Mouse (Mus musculus) hindbrain, embryonic 11.5 days (tissue): ENCODE data around the gene Vps37c. TPM values are rescaled to one million over a fixed set of nuclear protein-coding genes. Genes with fewer than 3 reads are reported as not detected.
A peak's percentile ranks its signal among the peaks of the same experiment; 100 is the strongest.

ENCODE experiments used
- ATAC-seq: fragments of 200-750 bp; cut with Nextera tagmentation; 2 replicates; pipeline ENCODE4 v1.8.0; 2017; ENCODE audit warnings: mild to moderate bottlenecking, moderate TSS enrichment, moderate library complexity; ENCODE audit not compliant: low FRiP score
- DNase-seq: peaks from one replicate; pipeline ENCODE4 v3.0.0-alpha.2; 2015; ENCODE audit warnings: low spot score
- H3K27ac ChIP-seq: fragments of 300-500 bp; sonication (generic); 2 replicates; pipeline ENCODE4 v1.5.1; 2014; ENCODE audit warnings: mild to moderate bottlenecking, low read depth, low read length
- H3K27me3 ChIP-seq: fragments of 300-500 bp; sonication (generic); 2 replicates; pipeline ENCODE4 v1.6.1; 2014; ENCODE audit warnings: mild to moderate bottlenecking, low read length, moderate library complexity, mixed read lengths; ENCODE audit not compliant: control insufficient read depth, insufficient read depth
- H3K36me3 ChIP-seq: fragments of 300-500 bp; sonication (generic); 2 replicates; pipeline ENCODE4 v1.6.1; 2014; ENCODE audit warnings: mild to moderate bottlenecking, low read length, moderate library complexity, mixed read lengths; ENCODE audit not compliant: control insufficient read depth, insufficient read depth
- H3K4me1 ChIP-seq: fragments of 300-500 bp; sonication (generic); replicated peaks from 2 replicates; pipeline ENCODE4 v1.6.1; 2014; ENCODE audit warnings: low read length, mixed read lengths; ENCODE audit not compliant: control insufficient read depth, insufficient read depth
- H3K4me2 ChIP-seq: fragments of 300-500 bp; sonication (generic); replicated peaks from 2 replicates; pipeline ENCODE4 v1.6.1; 2014; ENCODE audit warnings: mild to moderate bottlenecking, low read depth, low read length
- H3K4me3 ChIP-seq: fragments of 300-500 bp; sonication (generic); 2 replicates; pipeline ENCODE4 v1.5.1; 2014; ENCODE audit warnings: low read depth, low read length
- H3K9ac ChIP-seq: fragments of 300-500 bp; sonication (generic); 2 replicates; pipeline ENCODE4 v1.6.1; 2014; ENCODE audit warnings: low read depth, low read length
- H3K9me3 ChIP-seq: fragments of 300-500 bp; sonication (generic); 2 replicates; pipeline ENCODE4 v1.6.1; 2016; ENCODE audit warnings: low read length; ENCODE audit not compliant: control insufficient read depth
- WGBS: fragments of 180-500 bp; shearing (Covaris S2); extraction: QIAGEN DNeasy Blood & Tissue Kit; methylation state at CpG from one replicate; pipeline ENCODE4 v1.1.7; 2014; 5-methylcytosine and 5-hydroxymethylcytosine counted together
- polyA plus RNA-seq: library from polyadenylated mRNA; unstranded; fragments of >200 nt; fragmentation: Nextera tagmentation; extraction: Ambion mirVana; gene quantifications from 2 replicates; pipeline ENCODE4 v1.2.1, GENCODE M21; 2014

The Vps37c gene
- polyA plus RNA-seq, 1 experiment from 2014 or later = 23.9 TPM

DNA sequence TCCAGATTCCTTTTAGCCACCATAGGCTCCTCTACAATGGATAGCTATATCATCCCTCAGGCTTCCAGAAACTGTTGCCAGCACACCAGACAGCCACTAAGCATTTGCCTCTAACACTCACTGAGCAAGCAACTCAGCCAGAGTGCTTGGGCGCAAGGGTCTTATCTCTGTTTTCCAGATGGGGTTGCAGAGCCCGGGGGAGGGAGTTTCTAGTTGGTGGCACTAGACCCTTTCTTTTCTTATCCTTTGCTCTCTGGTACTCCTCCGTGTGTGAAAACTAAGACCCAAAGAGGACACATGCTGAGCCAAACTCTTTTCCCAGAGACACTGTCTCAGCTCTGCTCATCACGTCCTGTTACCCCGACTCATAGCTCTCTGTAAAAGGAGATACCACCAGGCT is 27.2 kb upstream of the Vps37c start:
- Histone ChIP-seq H3K4me1 (no peaks in the 10 kb centered on the region), H3K9me3 (no peaks in the 10 kb centered on the region), H3K4me3 (no peak overlapping the region), H3K27ac (no peak overlapping the region), H3K4me2 (no peak overlapping the region), H3K9ac (no peak overlapping the region), H3K36me3 (no peaks in the 10 kb centered on the region), H3K27me3 (no peaks in the 10 kb centered on the region)
- 74% methylated on average over 5 of the region's 5 CpGs for WGBS
- no peak for ATAC-seq
- no peak for DNase-seq

DNA sequence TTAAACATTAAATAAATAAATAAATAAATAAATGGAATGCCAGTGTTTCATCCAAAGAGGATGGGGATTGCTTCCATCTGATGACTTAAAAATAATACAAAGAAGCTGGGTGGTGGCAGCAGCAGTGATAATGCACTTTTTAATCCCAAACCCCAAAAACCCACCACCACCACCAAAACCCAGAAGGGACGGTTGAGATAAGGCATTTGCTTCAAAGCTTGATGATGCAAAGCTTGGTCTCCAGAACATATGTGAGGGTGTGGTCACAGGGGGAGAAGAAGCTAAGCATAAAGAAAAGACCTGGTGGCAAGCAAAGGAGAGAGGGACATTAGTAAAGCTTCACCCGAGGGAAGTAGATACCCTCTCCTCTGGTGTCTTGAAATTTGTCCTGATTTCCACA is 26.6 kb upstream of the Vps37c start:
- Histone ChIP-seq H3K4me3 (no peak overlapping the region), H3K4me2 (no peak overlapping the region), H3K4me1 (no peaks in the 10 kb centered on the region), H3K9me3 (no peaks in the 10 kb centered on the region), H3K9ac (no peak overlapping the region), H3K27me3 (no peaks in the 10 kb centered on the region), H3K36me3 (no peaks in the 10 kb centered on the region), H3K27ac (no peak overlapping the region)
- ATAC-seq (no peak), DNase-seq (no peak)
- 89% methylated on average over 2 of the region's 2 CpGs for WGBS

DNA sequence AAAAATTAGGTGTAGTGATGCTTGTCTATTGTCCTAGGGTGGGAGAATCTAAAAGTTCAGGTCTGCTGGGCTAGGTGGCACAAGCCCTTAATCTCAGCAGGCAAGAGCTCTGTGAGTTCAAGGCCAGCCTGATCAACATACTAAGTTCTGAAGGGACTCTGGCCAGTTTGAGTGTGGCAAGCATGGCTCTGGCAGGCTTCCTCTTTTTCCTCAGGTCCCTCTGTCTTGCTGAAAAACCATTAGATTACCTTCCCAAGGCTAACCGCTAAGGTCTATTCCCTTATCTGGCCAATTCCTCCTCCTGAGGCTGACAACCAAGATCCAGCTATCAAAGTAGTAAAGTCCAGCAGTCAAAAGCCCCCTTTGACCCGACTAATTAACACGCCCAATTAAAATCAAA is 25.9 kb upstream of the Vps37c start:
- H3K4me2 ChIP-seq = no peak overlapping the region
- H3K9ac ChIP-seq = no peak overlapping the region
- no peak overlapping the region for H3K4me3 ChIP-seq
- ATAC-seq (no peak), DNase-seq (no peak)
- H3K4me1 ChIP-seq = no peaks in the 10 kb centered on the region
- no peaks in the 10 kb centered on the region for H3K27me3 ChIP-seq
- no peak overlapping the region for H3K27ac ChIP-seq
- H3K36me3 ChIP-seq = no peaks in the 10 kb centered on the region
- 79% methylated on average over 3 of the region's 3 CpGs for WGBS
- no peaks in the 10 kb centered on the region for H3K9me3 ChIP-seq

DNA sequence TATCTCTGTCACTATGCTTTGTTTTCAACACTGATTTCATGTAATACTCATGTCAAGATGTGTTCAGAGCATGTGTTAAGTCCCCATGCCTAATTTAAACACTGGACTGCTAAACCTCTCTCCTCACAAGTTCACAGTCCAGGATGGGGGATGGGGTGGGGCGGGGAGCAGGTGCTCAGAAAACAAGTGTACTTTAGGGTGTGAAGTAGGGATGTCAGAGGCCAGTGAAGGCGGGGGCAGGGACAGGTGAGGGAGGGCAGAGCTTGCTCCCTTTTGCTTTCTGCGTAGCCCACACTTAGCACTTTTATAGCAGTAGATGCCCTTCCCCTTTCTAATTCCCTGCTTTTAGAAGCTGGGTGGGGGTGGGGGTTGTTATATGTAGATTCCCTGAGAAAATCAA is 23.4 kb upstream of the Vps37c start:
- H3K4me3 ChIP-seq = no peak overlapping the region
- no peaks in the 10 kb centered on the region for H3K9me3 ChIP-seq
- no peaks in the 10 kb centered on the region for H3K27me3 ChIP-seq
- no peak overlapping the region for H3K4me2 ChIP-seq
- peak; percentile 33; the same call in 1 of the 2 replicates for ATAC-seq
- DNase-seq = no peak
- H3K27ac ChIP-seq = no peak overlapping the region
- no peaks in the 10 kb centered on the region for H3K4me1 ChIP-seq
- H3K9ac ChIP-seq = no peak overlapping the region
- no peaks in the 10 kb centered on the region for H3K36me3 ChIP-seq
- 63% methylated on average over 3 of the region's 3 CpGs for WGBS

DNA sequence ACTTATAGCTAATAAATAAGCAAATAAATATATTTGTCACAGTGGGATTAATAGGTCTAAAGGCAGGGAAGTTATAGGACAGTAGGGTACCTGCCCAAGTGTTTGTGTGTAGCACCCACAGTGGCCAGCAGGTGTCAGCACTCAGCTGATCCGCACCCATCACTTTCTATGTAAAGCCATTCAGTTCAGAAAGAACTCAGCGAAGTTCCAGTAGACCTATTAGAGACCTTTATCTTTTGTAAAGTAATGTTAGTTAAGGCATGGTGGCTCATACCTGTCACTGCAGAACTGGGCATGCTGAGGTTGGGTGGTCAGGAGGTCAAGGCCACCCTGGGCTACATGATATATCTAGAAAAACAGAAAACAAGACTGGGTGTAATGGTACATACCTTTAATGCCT is 23.0 kb upstream of the Vps37c start:
- 19% methylated on average over 2 of the region's 2 CpGs for WGBS
- DNase-seq (peak; percentile 78), ATAC-seq (peak; percentile 54)
- H3K4me3 ChIP-seq = no peak overlapping the region
- H3K4me1 ChIP-seq = no peaks in the 10 kb centered on the region
- H3K27ac ChIP-seq = no peak overlapping the region
- no peaks in the 10 kb centered on the region for H3K9me3 ChIP-seq
- no peak overlapping the region for H3K4me2 ChIP-seq
- no peak overlapping the region for H3K9ac ChIP-seq
- H3K36me3 ChIP-seq = no peaks in the 10 kb centered on the region
- no peaks in the 10 kb centered on the region for H3K27me3 ChIP-seq

DNA sequence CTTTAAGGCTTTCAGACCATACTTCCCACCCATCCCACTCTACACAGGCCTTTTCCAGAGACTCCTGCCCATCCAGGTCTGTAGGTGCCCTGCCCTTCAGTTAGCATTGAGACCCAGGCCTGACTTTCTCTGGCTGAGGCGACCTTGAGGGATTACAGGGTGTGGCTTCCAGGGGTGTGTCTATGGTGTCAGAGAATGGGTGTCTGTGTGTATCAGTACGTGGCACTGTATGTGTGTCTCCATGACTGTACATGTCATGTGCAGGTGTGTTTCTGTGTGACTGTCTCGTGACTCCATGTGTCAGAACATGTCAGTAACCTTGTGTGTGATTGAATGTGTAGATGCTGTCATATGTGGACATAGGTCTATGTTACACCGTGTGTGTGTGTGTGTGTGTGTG is 17.2 kb upstream of the Vps37c start:
- H3K36me3 ChIP-seq = no peaks in the 10 kb centered on the region
- no peak overlapping the region for H3K4me2 ChIP-seq
- H3K9ac ChIP-seq = no peak overlapping the region
- DNase-seq (no peak), ATAC-seq (no peak)
- H3K4me1 ChIP-seq = no peaks in the 10 kb centered on the region
- WGBS = 82% methylated on average over 4 of the region's 4 CpGs
- H3K27me3 ChIP-seq = no peaks in the 10 kb centered on the region
- H3K9me3 ChIP-seq = no peaks in the 10 kb centered on the region
- H3K27ac ChIP-seq = no peak overlapping the region
- no peak overlapping the region for H3K4me3 ChIP-seq

DNA sequence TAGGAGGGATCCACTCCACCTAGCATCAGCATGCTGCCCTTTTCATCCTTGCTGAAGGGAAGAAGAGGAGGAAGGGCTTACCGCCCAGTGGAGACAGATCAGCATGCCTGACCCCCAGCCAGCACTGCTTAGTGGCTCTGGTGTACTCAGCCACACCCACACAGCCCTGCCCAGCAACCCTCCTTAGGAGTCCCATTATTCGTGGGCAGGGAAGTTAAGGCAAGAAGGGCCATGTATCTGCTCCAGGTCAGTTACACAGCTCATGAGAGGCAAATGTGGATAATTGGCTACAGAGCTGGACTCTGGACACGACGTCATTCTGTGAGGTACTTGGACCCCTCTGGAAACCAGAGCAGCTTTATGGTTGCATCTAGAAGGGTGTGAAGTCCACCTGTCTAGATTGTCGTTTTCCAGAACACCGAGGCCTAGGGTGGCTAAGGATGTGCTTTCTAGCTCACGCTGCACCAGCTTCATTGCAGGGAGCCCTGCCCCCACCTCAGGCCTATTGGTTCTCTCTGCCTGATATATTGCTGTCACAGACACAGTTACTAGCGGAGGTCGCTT is 16.6 kb upstream of the Vps37c start:
- H3K4me2 ChIP-seq = no peak overlapping the region
- H3K9me3 ChIP-seq = no peaks in the 10 kb centered on the region
- H3K4me1 ChIP-seq = no peaks in the 10 kb centered on the region
- DNase-seq (no peak), ATAC-seq (no peak)
- no peak overlapping the region for H3K27ac ChIP-seq
- no peaks in the 10 kb centered on the region for H3K36me3 ChIP-seq
- H3K9ac ChIP-seq = no peak overlapping the region
- WGBS = 69% methylated on average over 9 of the region's 9 CpGs
- H3K4me3 ChIP-seq = no peak overlapping the region
- no peaks in the 10 kb centered on the region for H3K27me3 ChIP-seq

DNA sequence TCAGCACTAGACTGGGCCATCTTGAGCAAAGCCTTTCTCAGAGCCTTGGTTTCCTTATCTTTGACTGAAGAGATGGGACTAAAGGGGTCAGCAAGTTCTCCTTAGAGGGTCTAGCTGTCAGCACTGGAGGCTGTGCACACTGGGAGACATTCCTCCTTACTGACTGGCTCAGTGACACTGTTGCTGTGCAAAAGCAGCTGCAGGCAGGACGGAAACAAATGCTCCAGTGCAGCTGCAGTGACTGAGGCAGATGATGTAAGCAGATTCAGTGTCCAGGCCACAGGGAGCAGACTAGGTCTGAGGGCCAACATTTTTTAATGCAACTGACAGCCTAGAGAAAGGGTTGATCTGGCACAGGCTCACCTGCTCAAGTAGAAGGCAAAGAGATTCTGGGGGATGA is 15.3 kb upstream of the Vps37c start:
- DNase-seq = no peak
- H3K4me3 ChIP-seq = no peak overlapping the region
- H3K9ac ChIP-seq = no peak overlapping the region
- H3K27ac ChIP-seq = no peak overlapping the region
- no peak for ATAC-seq
- H3K4me2 ChIP-seq = no peak overlapping the region
- WGBS = 63% methylated on average over 1 of the region's 1 CpGs
- H3K36me3 ChIP-seq = no peaks in the 10 kb centered on the region
- H3K9me3 ChIP-seq = no peaks in the 10 kb centered on the region
- no peaks in the 10 kb centered on the region for H3K4me1 ChIP-seq
- H3K27me3 ChIP-seq = no peaks in the 10 kb centered on the region

DNA sequence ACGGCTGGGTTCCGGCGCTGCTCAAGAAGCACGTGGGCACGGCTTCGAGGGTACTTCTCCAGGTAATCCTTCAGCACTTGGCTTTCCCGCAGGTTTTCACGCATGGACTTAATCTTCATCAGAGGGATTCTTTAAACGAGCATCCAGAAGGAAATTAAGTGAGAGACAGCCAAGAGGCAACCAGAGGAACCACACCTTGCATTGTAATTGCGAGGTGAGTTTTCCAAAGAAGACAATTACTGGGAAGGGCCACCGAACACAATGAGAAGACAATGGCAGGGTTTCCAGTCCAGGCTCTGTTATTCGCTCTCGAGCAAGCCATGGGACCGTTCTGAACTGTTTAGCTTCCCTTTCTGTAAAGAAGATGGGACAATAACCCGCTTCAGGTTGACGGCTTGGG is 11.9 kb upstream of the Vps37c start:
- Histone ChIP-seq H3K36me3 (no peaks in the 10 kb centered on the region), H3K27me3 (no peaks in the 10 kb centered on the region), H3K9ac (no peak overlapping the region), H3K27ac (no peak overlapping the region), H3K4me2 (no peak overlapping the region), H3K4me1 (no peaks in the 10 kb centered on the region), H3K9me3 (no peaks in the 10 kb centered on the region), H3K4me3 (no peak overlapping the region)
- WGBS = 88% methylated on average over 15 of the region's 16 CpGs
- DNase-seq (no peak), ATAC-seq (no peak)
